Mouse (Mus musculus) natural killer cell, adult 2 months (primary cell): Measurements from ENCODE around the gene Aff3.
A peak's percentile ranks its signal among the peaks of the same experiment; 100 is the strongest.

Source experiments
- DNase-seq, 2 experiments: peaks; one replicate each; pipeline ENCODE4 v3.0.0; 2022; ENCODE audit warnings: low spot score in 2 of 2

Gene Aff3

DNA sequence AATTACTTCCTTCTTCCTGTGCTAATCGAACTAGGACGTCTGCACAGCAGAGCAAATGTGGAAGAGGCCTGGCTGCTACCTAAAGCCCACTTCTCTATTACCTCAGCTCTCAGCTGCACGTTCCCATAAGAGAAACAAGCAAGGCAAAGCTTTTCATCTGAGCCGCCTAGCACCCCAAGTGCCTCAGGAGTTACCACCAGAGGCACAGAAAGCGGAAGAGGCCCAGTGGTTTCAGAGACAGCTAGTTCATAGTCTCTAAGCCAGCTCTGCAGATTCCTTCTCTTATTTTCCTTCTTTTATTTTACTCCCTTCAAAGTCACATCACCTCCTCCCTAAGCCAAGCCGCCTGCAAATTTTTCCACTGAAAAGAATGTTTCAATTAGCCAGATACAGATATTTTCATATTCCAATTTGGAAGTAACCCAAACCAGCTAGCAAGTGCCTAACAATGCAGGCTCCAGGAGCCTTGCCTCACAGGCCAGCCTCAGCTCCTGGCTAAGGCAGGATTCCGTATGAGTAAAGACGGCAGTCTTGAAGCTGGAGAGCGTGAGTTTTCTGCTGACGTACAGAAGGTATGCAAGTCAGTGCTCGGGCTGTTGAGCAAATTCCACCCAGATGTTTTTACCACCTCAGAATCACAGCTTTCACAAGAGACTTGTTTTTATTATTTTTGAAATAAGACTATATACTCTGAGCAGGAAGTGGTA, 62.8 kb downstream of the Aff3 start:
- DNase-seq: no peak

DNA sequence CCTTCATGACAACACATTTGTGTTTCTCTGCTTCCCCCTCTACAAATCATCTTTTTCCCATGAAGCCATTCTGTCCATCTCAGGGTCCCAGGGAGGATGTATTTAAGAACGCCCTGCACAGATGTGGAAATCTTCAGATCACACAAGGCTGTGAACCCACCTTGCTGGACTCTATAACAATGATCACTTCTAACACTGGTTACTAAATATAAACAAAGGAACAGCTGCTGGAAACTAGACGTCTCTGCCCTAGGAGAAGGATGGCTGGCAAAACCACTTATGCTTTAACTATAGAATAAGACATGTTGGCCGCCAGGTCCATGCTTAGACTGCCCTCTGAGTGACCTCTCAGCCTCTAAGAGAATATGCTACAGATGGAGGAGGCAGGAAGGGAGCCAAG, 69.4 kb downstream of the Aff3 start:
- no peak for DNase-seq

DNA sequence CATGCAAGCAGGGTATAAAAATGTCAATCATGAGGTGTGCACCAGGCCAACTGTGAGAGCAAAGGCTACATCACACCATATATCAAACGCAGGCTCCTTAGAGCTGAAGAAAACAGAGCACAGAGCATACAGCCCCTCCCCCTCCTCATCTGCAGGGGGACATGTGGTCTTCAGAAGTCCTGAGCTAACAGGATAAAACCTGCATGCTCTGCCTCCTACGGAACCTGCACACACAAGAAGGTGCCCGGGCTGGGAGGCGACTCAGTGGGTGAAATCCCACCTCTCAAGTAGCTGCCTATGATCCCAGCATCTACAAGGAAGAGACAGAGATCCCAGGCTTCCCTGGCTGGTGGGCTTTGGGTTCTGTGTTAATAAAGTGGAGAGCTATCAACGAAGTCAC, 70.0 kb downstream of the Aff3 start:
- no peak for DNase-seq

DNA sequence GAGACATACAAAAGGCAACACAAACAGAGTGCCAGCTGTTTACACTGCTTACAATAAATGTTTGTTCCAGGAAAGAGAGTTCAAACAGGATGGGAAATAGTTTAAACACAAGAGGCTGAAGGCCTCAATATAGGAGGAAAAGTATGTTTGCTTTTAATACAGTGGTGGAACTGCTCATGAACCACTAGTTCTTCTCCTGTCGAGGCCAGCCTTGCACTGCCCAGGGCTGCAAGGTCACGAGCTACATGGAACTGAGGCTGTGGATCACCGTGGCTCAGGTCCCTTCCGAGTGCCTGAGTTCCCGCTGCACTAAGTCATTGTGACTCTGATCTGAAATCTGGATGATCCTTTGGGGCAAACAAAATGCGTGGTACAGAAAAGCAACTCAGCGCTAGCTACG, 73.6 kb downstream of the Aff3 start:
- no peak for DNase-seq

DNA sequence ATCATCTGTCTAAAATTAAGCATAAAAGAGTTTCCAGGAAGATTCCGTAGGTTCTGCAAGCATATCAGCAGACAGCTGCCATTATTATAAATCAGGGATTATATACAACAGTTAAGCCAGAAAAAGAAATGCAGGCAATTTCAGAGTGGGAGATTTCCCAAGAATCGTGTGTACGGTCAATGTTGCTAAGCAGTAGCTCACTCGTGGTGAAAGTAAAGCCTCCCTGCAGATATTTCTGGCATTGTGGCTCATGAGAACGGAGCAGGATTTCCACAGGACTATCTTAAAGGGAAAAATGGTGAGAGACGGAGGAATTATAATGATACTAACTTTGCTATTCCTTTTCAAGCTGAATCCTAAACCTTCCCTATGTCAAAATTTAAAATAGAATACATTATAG, 76.0 kb downstream of the Aff3 start:
- no peak for DNase-seq

- no peak for DNase-seq
Observed at GRCm38 (mm10) chr1:38582328-38582727, 82.4 kb downstream of the Aff3 start.

- no peak for DNase-seq
Observed at GRCm38 (mm10) chr1:38580572-38580971, 84.2 kb downstream of the Aff3 start.

GRCm38 (mm10) chr1:38578339-38578738, 86.4 kb downstream of the Aff3 start:
- DNase-seq: no peak

GRCm38 (mm10) chr1:38567791-38568190, 97.0 kb downstream of the Aff3 start:
- DNase-seq: no peak

GRCm38 (mm10) chr1:38566101-38566678, 98.6 kb downstream of the Aff3 start:
- no peak for DNase-seq

GRCm38 (mm10) chr1:38565295-38565777, 99.4 kb downstream of the Aff3 start:
- DNase-seq: no peak

DNA sequence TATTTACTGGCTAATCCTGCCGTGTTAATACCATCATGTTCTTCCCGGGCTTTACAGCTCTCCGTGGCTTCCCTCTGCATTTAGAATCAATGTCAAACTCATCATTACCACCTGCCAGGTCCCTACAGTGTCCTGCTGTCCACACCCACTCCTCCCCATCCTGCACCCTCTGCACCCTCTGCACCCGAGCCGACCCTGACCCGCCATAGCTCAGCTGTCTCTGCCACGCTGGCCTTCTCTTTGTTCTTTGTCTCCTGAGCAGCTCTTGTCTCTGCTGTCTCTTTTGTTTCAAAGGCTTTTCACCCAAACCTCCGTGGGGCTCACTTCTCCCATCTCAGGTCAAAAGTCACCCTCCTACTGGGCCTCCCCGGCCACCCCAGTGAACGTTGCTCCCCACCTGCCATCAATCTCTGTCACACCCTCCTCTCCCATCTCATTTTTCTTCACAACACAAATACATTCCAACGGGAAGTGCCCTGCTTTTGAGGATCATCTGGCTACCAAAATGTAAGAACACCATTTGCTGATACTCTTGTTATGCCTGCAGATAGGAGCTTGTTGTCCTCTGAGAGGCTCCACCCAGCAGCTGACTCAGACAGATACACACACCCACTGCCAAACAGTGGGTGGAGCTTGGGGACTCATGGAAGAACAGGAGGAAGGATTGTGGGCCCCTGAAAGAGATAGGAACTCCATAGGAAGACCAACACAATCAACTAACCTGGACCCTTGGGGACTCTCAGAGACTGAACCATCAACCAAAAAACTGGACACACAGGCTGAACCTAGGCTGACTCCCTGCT, 102.2 kb downstream of the Aff3 start:
- no peak for DNase-seq

GRCm38 (mm10) chr1:38561331-38561730, 103.4 kb downstream of the Aff3 start:
- no peak for DNase-seq

DNA sequence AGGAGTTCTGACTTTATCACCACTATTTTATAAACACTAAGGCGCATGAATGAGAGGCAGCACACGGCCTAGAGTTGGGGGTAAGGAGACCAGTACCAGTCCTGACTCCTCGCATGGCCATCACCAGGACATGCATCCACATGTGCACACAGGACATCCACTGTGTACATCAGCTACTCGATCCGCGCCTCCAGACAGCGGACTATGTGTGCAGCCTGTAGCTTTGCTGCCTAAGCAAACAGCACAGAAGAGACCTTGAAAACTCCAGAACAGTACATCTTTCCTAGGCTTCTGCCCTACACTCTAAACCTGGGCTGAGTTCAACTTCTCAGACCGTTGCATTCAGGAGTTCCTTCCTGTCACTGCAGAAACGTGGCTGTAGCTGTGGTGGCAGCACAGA, 104.1 kb downstream of the Aff3 start:
- no peak for DNase-seq

DNA sequence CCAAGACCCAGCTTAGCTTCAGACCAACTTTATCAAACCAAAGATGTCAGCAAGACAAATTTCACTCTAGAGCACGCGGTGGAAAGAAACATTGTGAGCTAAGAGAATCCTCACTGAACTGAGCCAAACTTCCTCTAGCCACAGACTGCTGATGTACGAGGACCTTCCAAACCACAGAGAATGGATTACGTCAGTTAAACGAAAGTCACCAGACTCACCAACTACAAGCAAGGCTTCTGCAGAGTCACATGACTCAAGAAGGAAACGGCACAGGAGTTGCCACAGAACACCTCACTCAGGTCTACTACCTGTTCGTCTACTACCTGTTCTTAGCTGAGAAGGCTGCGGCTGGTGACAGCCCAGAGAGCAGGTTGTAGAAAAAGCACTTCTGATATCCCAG, 107.1 kb downstream of the Aff3 start:
- DNase-seq: peak; percentile 38 to 40

DNA sequence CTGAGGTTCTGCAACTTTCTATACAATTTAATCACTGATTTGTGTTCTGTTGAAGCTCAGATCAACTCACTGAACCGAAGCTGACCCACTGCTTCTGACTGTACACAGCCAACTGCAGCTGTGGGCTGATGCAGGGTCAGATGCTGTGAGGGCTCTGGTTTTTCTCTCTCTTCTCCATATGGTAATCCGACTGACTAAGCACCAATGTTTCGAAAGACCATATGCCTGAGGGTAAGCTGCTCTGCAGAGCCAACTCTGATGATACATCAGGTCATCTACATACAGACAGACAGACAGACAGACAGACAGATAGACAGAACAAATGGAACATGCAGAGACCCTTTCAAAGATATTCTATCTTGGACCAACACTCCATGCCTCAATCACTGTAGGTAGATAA, 110.2 kb downstream of the Aff3 start:
- no peak for DNase-seq

DNA sequence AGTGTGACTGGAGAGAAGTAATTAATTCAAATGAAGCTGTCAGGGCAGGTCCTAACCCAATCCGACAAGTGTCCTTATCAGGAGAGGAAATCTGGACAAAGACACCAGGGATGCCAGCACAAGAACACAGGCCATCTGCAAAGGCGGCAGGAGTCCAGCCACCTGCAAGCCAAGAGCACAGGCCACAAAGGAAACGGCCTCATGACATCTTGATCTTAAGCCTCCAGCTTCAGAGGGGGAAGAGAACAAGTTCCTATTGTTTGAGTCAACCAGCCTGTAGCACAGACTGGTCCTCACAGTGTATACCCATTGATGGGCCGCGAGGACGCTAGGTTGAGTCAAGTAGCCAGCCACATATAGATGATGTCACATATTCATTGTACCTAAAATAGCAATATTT, 111.7 kb downstream of the Aff3 start:
- DNase-seq: no peak

DNA sequence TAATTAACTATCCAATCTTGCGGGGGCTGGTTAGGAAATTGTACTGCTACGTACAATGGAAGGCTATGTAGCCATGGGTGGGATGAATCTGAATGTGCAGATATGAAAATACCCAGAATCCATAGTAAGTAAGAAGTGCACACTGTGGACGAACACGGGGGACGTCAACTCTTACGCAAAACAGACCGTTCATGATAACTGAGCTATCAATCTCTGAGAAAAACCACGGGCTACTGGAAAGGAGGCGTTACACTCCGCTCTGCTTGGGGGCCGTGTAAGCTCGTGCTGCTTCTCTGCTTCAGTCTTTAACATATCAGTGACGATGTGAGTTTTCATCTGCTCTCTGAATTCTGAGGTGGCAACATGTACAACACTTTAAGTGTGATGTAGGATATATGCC, 114.2 kb downstream of the Aff3 start:
- DNase-seq: no peak

DNA sequence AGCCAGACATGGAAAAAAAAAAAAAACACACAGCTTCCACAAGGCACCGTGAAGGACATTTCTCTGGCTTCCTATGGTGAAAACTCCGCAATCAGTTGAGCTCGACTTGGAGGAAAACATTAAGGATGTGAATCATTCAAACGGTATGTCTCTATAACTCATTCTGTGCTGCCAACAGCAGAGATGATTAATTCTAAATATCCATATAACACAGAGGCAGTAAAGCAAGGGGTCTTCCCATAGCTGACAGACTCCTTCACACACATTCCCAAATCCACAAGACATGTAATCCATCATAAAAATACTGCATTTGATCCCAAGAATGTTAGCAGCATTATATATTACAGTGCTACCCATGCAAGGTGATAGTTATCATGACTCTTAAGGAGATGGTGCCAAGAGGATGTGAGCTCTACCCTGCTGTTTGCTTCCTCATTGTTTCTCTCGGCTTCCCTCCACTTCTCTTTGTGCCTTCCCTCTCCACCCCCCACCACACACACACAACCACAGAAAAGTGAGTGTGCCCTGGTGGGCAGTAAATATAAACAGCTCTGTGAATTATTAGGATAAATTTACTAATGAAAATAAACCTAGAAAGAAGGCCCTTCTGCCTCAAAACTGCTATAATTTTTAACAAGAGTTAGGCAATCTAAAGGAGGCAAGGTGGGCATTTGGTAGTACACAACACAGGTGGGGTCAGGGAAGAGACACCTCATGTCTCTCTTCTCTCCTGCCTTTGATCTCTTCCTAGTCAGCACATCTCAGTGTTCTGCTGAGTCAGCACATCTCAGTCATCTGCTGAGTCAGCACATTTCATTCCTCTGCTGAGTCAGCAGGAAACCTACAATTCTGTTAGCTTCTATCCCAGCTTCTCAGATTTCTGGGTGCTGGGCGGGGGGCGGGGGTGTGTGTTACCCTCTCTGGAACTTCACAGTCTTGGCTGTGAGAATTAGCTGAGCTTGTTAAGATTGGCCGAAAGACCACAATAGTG, 115.8 kb downstream of the Aff3 start:
- DNase-seq: no peak

DNA sequence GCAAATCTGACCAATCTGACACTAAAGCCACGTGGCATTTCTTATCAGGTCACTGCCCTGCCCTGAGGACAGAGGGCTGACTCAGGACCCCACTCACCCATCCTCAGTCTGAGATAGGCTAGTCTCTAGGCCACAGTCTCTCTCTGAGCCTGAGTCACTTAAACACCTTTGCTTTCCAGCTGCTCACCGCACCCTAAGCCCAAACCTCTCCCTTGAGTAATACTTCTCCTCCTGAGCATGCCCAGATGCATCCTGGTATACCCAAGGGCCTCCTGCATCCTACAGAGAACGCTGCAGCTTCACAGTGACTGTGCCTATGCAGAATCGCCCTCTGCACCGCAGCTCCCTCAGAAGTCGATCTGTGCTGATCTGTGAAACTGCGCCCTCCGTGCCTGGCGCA, 117.1 kb downstream of the Aff3 start:
- no peak for DNase-seq

DNA sequence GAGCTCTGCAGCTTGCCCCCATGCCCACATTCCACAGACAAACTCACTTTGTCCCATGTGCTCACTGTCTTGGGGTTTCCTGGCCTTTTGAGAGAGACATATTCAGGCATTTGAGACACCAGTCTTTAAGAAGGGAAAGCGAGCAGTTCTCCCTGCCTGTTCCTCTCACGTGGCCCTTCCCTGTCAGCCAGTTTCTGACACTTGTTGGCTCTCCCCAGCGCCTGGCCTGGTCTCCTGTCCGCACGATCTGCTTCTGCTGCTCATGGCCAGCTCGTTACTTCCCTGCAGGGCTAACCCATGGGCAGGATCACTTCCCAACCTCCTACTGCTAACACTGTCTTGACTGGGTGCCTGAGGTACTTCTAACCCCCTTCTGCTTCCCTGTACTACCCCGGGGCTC, 118.1 kb downstream of the Aff3 start:
- DNase-seq: no peak
